Mouse (Mus musculus) left cerebral cortex, postnatal 36 days (tissue): Measurements from ENCODE around the gene Sp7. TPM values are rescaled to one million over a fixed set of nuclear protein-coding genes. Genes with fewer than 3 reads are reported as not detected.

Experiments used
- total RNA-seq, 2 experiments: library from RNA; stranded (reverse); gene quantifications; 2 replicates each; pipeline ENCODE4 v1.2.3; 2021

Gene Sp7
- total RNA-seq, 2 experiments from 2014 or later = 0.79 to 1.00 TPM

Other genes with a start within 250 kb of the Sp7 start
- 100 to 1,000 TPM; 140 to 160 TPM for gene Spryd3, start 230.9 kb downstream of the Sp7 start, total RNA-seq
- gene Igfbp6, start 222.8 kb downstream of the Sp7 start, total RNA-seq = 10 to 100 TPM; 39.5 to 57.1 TPM
- gene Soat2, start 216.7 kb downstream of the Sp7 start, total RNA-seq = under 1 TPM in 1 of 2 experiments, not detected in 1; 0.23 TPM
- 10 to 100 TPM; 61.0 to 64.0 TPM for gene Zfp740, start 163.9 kb downstream of the Sp7 start, total RNA-seq
- gene Csad, start 162.5 kb downstream of the Sp7 start, total RNA-seq = 10 to 100 TPM; 23.9 to 29.4 TPM
- 1 to 10 TPM; 1.1 to 1.5 TPM for gene Itgb7, start 135.2 kb downstream of the Sp7 start, total RNA-seq
- 10 to 100 TPM; 13.1 to 13.9 TPM for gene Rarg, start 109.7 kb downstream of the Sp7 start, total RNA-seq
- gene Gm9918, start 96.6 kb downstream of the Sp7 start, total RNA-seq = not detected
- 10 to 100 TPM; 40.9 to 43.9 TPM for gene Mfsd5, start 87.7 kb downstream of the Sp7 start, total RNA-seq
- gene Espl1, start 70.9 kb downstream of the Sp7 start, total RNA-seq = 1 to 10 TPM; 1.1 TPM
- 100 to 1,000 TPM; 374 to 425 TPM for gene Pfdn5, start 41.1 kb downstream of the Sp7 start, total RNA-seq
- 10 to 100 TPM; 45.8 to 69.3 TPM for gene Myg1, start 35.5 kb downstream of the Sp7 start, total RNA-seq
- 10 to 100 TPM; 17.2 to 17.7 TPM for gene Aaas, start 16.4 kb downstream of the Sp7 start, total RNA-seq
- 10 to 100 TPM; 22.0 to 30.3 TPM for gene Sp1, start 39.0 kb upstream of the Sp7 start, total RNA-seq
- 1 to 10 TPM in 1 of 2 experiments, under 1 TPM in 1; 0.99 to 2.3 TPM for gene Amhr2, start 78.2 kb upstream of the Sp7 start, total RNA-seq
- 10 to 100 TPM; 41.4 to 43.2 TPM for gene Prr13, start 91.8 kb upstream of the Sp7 start, total RNA-seq
- 100 to 1,000 TPM; 467 to 505 TPM for gene Pcbp2, start 103.4 kb upstream of the Sp7 start, total RNA-seq
- gene Gm10337, start 136.5 kb upstream of the Sp7 start, total RNA-seq = not detected
- 10 to 100 TPM; 96.4 to 98.8 TPM for gene Map3k12, start 149.9 kb upstream of the Sp7 start, total RNA-seq
- gene Tarbp2, start 151.0 kb upstream of the Sp7 start, total RNA-seq = 10 to 100 TPM; 30.7 to 36.3 TPM
- gene Npff, start 157.8 kb upstream of the Sp7 start, total RNA-seq = 1 to 10 TPM; 1.8 to 5.1 TPM